Mouse (Mus musculus): Measurements from ENCODE around the gene Gdf1. TPM values are rescaled to one million over a fixed set of nuclear protein-coding genes. Genes with fewer than 3 reads are reported as not detected.

Gene Gdf1
- polyA plus RNA-seq (2015; fragmentation: Nextera tagmentation; extraction: Ambion mirVana): 2.9 and 4.1 TPM in 2 replicates

DNA sequence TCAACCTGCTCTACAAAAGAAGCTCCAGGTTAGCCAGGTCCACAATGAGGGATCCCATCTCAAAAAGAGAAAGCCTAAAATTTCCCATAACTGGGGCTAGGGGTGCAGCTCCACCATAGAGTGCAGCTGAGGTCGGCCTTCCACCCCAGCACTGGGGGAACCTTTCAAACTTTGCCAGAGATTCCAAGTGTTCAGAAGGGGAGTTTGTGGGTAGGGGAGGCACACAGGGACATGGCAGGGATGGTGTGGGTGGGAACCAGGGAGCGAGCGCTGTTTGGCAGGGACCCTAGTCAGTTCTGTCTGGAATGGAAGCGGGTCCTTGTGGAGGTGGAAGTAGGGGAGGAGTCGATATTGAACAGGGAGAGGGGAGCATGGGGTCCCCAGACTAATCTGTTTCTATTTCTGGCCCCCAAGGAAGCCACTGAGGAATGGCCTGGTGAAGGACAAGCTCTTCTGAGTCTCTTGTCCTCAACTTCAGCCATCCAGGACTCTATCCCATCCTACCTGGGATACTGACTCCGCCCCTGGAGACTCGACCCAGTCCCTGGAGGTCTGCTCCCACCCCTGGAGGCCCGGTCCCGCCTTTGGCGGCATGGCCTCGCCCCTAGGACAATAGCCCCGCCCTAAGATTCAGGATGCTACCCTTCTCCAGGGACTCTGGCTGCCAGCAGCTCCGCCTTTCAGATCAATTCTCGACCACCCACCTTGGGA, at the start of gene Gdf1:
Gdf1 (plus strand) TSS at position 694 of the 711 bp plus-strand sequence.
- WGBS: 30% methylated on average over 14 of the region's 14 CpGs
- H3K9me3 ChIP-seq: no peaks in the 10 kb centered on the region
- peak within 1 kb of the TSS; percentile 11 for H3K4me3 ChIP-seq
- no peak for ATAC-seq (ENCODE audit: insufficient number of reproducible peaks, low FRiP score, low TSS enrichment, low read depth)
- peaks cover 33% of the 10 kb centered on the region for H3K4me1 ChIP-seq
- H3K4me2 ChIP-seq: peak within 1 kb of the TSS; percentile 36
- peaks cover 51% of the 10 kb centered on the region for H3K36me3 ChIP-seq
- no peak within 1 kb of the TSS for H3K27ac ChIP-seq
- H3K27me3 ChIP-seq: 0 out of 2 replicates have a peak, but pooled peaks cover 10% of the 10 kb centered on the region
- no peak within 1 kb of the TSS for H3K9ac ChIP-seq

DNA sequence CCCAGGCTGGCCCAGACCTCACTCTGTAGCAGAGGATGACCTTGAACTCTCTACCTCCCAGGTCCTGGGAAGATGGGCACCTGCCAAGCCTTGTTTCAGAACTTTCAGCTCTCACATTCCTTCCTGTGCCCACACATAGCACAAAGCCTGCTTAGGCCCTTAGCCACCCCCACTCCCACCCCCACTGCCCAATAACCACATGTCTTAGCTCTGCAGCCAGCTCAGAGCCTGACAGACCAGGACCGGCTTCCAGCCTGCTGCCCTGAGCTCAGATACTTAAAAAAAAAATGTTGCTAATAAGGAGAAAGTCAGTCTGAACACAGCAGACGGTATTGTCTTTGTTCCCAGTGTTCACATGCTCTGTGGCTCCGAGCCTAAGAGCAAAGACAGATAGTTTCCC, 48.6 kb upstream of the Gdf1 start:
- no peak overlapping the region for H3K4me2 ChIP-seq
- H3K27me3 ChIP-seq: no peaks in the 10 kb centered on the region
- H3K4me3 ChIP-seq: no peak overlapping the region
- WGBS: 50% methylated on average over 3 of the region's 3 CpGs
- peaks cover 15% of the 10 kb centered on the region for H3K36me3 ChIP-seq
- ATAC-seq (ENCODE audit: insufficient number of reproducible peaks, low FRiP score, low TSS enrichment, low read depth): no peak
- no peaks in the 10 kb centered on the region for H3K9me3 ChIP-seq
- no peak overlapping the region for H3K9ac ChIP-seq
- no peak overlapping the region for H3K27ac ChIP-seq
- H3K4me1 ChIP-seq: peaks cover 22% of the 10 kb centered on the region

DNA sequence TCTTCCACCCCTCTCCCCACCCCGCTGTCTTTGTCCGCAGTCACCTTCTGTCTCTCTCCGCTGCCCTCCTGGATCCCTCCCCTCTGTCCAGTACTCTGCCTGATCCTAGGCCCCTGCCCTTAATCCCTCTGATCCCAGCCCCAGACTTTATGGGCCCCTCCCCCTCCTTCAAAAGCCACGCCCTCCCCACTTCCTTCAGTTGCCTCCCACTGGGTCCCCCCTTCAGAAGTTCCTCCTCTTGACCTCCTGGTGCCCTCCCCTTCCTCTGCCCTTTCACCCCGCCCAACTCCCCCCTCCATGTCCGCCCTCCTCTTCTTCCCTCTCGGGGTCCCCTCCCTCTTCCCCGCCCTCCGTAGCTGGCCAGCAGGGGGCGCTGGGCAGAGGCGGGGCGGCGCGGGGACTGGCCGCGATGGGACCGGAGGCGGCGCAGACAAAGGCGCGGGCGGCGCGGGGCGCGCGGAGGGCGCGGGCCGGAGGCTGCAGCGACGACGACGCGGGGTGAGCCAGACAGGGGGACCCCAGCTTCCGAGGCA, 46.9 kb upstream of the Gdf1 start, which contains the start of gene Homer3:
Homer3 (plus strand) TSS at position 225 of the 533 bp plus-strand sequence.
- Histone ChIP-seq H3K27ac (peak within 1 kb of the TSS; percentile 87), H3K4me1 (peaks cover 22% of the 10 kb centered on the region), H3K4me2 (peak within 1 kb of the TSS; percentile 79), H3K27me3 (no peaks in the 10 kb centered on the region), H3K36me3 (peaks cover 32% of the 10 kb centered on the region), H3K9me3 (no peaks in the 10 kb centered on the region), H3K9ac (peak within 1 kb of the TSS; percentile 87), H3K4me3 (peak within 1 kb of the TSS; percentile 86)
- 3% methylated on average over 27 of the region's 36 CpGs for WGBS
- ATAC-seq (ENCODE audit: insufficient number of reproducible peaks, low FRiP score, low TSS enrichment, low read depth): peak; percentile 83

DNA sequence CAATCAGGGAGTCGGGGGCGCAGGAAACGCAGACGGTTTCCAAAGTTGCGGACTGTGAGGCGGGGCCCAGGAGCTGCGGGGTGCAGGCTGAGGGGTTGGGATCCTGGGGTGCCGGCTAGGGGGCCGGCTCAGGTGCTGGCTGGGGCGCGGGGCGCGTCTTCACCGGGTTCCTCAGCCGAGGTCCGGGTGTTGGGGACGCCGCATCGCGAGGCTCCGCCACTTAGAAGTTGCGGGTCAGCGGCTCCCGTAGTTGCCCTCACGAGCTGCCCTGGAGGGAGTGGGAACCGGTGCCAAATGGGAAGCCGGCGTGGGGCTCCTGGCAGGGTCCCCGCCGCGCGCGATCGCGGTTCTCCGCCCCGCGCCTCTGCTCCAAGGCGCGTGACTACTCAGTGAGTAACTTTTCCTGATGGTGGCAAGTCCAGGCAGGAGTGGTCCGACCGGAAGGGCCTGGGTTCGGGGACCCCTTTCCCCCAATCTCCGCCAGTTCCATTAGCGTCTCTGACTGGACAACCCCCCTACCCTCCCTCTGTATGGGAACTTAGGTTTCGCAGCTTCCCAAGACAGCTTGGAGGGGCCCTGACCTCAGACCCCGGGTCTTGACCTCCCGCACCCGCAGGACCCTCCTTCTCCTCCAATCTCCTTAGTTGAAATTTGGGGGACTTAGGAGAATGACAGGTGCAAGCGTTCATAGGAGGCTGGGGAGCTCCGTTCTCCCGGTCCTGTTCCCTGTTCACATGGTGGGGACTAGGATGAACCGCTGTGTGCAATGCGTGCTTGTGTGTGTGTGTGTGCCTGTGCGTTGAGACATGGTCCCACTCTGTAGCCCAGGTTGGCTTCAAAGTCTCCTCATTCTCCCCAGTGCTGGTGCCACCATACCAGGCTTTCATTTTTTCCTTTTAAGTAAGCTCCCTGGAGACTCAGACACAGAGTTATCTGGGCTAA, 46.2 kb upstream of the Gdf1 start:
- peak; percentile 49 for ATAC-seq (ENCODE audit: insufficient number of reproducible peaks, low FRiP score, low TSS enrichment, low read depth)
- WGBS: 1% methylated on average over 55 of the region's 55 CpGs

DNA sequence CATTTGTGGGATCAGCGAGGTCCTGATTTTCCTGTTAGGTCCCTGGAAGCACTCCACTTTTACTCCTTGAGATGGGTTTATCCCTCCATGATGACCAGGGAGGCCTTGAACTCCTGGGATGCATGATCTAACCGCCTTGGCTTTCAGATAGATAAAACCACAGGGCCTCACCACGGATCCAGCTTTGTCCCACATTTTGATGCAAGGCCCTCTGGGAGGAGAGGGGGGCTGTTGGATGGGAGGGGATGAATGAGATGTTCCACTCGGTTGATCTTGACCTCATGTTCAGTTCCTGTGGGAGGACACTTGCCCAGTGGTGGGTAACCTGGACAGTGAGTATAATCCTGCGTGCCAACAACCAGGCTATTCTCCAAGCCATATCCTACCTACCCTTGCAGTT, 45.2 kb upstream of the Gdf1 start:
- 82% methylated on average over 5 of the region's 5 CpGs for WGBS
- Histone ChIP-seq H3K4me2 (no peak overlapping the region), H3K4me1 (peaks cover 18% of the 10 kb centered on the region), H3K27ac (no peak overlapping the region), H3K27me3 (no peaks in the 10 kb centered on the region), H3K9ac (no peak overlapping the region), H3K4me3 (no peak overlapping the region), H3K9me3 (no peaks in the 10 kb centered on the region), H3K36me3 (peaks cover 46% of the 10 kb centered on the region)
- no peak for ATAC-seq (ENCODE audit: insufficient number of reproducible peaks, low FRiP score, low TSS enrichment, low read depth)

More for the DNA sequence above, 46.2 kb upstream of the Gdf1 start:
- H3K9ac ChIP-seq: peak overlapping the region; percentile 87
- peaks cover 37% of the 10 kb centered on the region for H3K36me3 ChIP-seq
- peaks cover 18% of the 10 kb centered on the region for H3K4me1 ChIP-seq
- peak overlapping the region; percentile 87 for H3K27ac ChIP-seq
- no peaks in the 10 kb centered on the region for H3K9me3 ChIP-seq
- H3K27me3 ChIP-seq: no peaks in the 10 kb centered on the region
- H3K4me3 ChIP-seq: peak overlapping the region; percentile 86
- peak overlapping the region; percentile 79 for H3K4me2 ChIP-seq

DNA sequence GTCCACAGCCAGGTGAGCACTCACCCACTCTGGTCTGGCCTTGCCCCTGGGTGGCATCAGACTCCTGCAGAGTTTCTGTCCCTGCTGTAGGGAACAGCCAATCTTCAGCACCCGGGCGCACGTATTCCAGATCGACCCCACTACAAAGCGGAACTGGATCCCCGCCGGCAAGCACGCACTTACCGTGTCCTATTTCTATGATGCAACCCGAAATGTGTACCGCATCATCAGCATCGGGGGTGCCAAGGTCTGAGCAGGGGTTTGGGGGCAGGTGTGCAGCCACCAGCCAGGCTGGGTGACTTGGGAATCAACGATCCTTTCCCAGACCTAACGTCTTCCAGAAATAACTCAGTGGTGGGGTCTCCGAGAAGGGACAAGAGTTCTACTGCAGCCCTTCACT, 44.3 kb upstream of the Gdf1 start:
- no peak for ATAC-seq (ENCODE audit: insufficient number of reproducible peaks, low FRiP score, low TSS enrichment, low read depth)
- WGBS: 97% methylated on average over 15 of the region's 15 CpGs
- H3K27me3 ChIP-seq: no peaks in the 10 kb centered on the region
- H3K4me2 ChIP-seq: no peak overlapping the region
- no peak overlapping the region for H3K9ac ChIP-seq
- no peak overlapping the region for H3K4me3 ChIP-seq
- H3K36me3 ChIP-seq: peaks cover 54% of the 10 kb centered on the region
- H3K9me3 ChIP-seq: no peaks in the 10 kb centered on the region
- no peak overlapping the region for H3K27ac ChIP-seq
- peaks cover 18% of the 10 kb centered on the region for H3K4me1 ChIP-seq

DNA sequence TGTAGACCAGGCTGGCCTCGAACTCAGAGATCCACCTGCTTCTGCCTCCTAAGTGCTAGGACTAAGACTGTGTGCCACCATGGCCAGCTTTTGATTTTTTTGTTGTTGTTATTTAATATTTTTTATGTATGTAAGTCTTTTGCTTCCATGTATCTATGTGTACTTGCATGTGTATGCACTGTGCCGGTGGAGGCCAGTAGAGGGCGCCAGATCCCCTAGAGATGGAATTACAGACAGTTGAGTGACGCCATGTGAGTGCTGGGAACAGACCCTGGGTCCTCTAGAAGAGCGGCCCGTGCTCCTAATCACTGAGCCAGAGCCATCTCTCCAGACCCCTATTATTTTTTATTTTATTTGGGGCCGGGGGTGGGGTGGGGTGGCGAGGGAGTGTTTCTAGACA, 42.9 kb upstream of the Gdf1 start:
- WGBS: 88% methylated on average over 8 of the region's 8 CpGs
- ATAC-seq (ENCODE audit: insufficient number of reproducible peaks, low FRiP score, low TSS enrichment, low read depth): no peak
- Histone ChIP-seq H3K4me1 (peaks cover 18% of the 10 kb centered on the region), H3K9me3 (no peaks in the 10 kb centered on the region), H3K4me3 (no peak overlapping the region), H3K9ac (no peak overlapping the region), H3K4me2 (no peak overlapping the region), H3K27ac (no peak overlapping the region), H3K27me3 (no peaks in the 10 kb centered on the region), H3K36me3 (peaks cover 69% of the 10 kb centered on the region)

DNA sequence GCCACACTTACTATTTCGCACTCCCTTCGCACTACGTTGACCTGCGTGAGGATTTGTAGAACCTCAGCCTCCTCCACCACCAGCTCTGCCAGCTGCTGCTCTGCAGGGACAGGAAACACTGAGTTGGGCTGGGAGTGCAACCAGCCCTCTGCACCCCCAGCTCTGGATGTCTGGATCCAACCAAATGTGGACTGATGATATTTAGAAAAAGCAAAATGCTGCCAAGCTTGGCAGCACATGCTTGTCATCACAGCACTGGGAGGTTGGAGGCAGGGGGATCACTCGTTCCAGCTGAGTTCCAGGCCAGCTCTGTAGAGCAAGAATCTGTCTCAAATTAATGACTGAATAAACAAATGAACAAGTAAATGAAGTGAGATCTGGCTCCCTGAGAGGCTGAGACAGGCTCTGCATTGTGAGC, 35.6 kb upstream of the Gdf1 start:
- peaks cover 6% of the 10 kb centered on the region; the same call in 1 of the 2 replicates for H3K4me1 ChIP-seq
- H3K36me3 ChIP-seq: peaks cover 95% of the 10 kb centered on the region
- ATAC-seq (ENCODE audit: insufficient number of reproducible peaks, low FRiP score, low TSS enrichment, low read depth): 0 out of 2 replicates have a peak, but pooled peaks have one; percentile 11
- H3K9me3 ChIP-seq: no peaks in the 10 kb centered on the region
- H3K4me2 ChIP-seq: no peak overlapping the region
- H3K9ac ChIP-seq: no peak overlapping the region
- no peak overlapping the region for H3K4me3 ChIP-seq
- peak overlapping the region; percentile 59 for H3K27ac ChIP-seq
- 51% methylated on average over 5 of the region's 5 CpGs for WGBS
- no peaks in the 10 kb centered on the region for H3K27me3 ChIP-seq

DNA sequence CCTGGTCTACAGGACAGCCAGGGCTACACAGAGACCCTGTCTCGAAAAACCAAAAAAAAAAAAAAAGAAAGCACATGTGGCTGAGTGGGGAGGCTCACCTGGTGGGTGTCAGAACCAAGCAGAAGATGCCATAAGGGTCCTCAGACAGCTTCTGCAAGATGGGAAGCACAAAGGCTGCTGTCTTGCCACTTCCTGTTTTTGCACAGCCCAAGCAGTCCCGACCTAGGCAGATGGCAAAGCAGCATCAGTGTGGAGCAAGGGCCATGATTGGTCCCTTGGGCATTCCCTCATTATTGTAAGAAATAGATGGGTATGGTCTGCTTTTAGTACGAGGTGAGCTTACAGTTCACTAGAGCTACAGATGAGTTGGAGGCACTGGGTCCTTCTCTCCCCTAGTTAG, 28.7 kb upstream of the Gdf1 start:
- Histone ChIP-seq H3K9me3 (no peaks in the 10 kb centered on the region), H3K4me2 (no peak overlapping the region), H3K4me3 (peak overlapping the region; percentile 93; the same call in 1 of the 2 replicates), H3K36me3 (peaks cover 60% of the 10 kb centered on the region), H3K27ac (no peak overlapping the region), H3K9ac (no peak overlapping the region), H3K27me3 (no peaks in the 10 kb centered on the region), H3K4me1 (peaks cover 31% of the 10 kb centered on the region)
- ATAC-seq (ENCODE audit: insufficient number of reproducible peaks, low FRiP score, low TSS enrichment, low read depth): no peak
- 83% methylated on average over 3 of the region's 3 CpGs for WGBS

DNA sequence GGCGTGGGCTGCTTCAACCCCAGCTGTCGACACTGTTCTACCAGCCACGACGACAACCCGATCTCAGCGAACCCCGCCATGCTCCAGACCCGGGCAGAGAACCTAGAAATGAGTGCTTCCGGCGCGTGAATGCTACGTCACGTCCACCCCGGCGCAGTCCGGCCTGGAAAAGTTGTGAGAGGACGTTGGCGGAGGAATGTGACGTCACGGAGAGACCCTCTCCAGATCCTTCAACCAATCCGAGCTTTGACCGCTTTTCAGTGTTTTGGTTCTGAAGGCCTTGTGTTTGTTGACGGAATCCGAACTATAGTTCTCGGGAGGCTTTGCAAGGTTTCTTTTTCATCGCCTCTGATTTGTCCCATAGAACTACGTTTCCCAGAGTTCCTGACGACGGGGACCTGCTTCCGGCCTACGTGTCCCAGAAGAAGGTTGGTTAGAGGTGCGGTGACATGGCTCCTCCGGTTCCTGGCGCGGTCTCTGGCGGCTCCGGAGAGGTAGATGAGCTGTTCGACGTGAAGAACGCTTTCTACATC, 27.2 kb upstream of the Gdf1 start, which contains the start of the genes Ddx49 and Cope:
Ddx49 (minus strand) TSS at position 132 of the 533 bp plus-strand sequence.
Cope (plus strand) TSS at position 161 of the 533 bp plus-strand sequence.
- peak within 1 kb of the TSS; percentile 84 for H3K27ac ChIP-seq
- peak; percentile 88 for ATAC-seq (ENCODE audit: insufficient number of reproducible peaks, low FRiP score, low TSS enrichment, low read depth)
- H3K36me3 ChIP-seq: peaks cover 57% of the 10 kb centered on the region
- H3K4me2 ChIP-seq: peak within 1 kb of the TSS; percentile 76
- peak within 1 kb of the TSS; percentile 78 for H3K9ac ChIP-seq
- H3K4me3 ChIP-seq: peak within 1 kb of the TSS; percentile 93
- no peaks in the 10 kb centered on the region for H3K9me3 ChIP-seq
- under 1% methylated on average over 40 of the region's 40 CpGs for WGBS
- no peaks in the 10 kb centered on the region for H3K27me3 ChIP-seq
- H3K4me1 ChIP-seq: peaks cover 31% of the 10 kb centered on the region

DNA sequence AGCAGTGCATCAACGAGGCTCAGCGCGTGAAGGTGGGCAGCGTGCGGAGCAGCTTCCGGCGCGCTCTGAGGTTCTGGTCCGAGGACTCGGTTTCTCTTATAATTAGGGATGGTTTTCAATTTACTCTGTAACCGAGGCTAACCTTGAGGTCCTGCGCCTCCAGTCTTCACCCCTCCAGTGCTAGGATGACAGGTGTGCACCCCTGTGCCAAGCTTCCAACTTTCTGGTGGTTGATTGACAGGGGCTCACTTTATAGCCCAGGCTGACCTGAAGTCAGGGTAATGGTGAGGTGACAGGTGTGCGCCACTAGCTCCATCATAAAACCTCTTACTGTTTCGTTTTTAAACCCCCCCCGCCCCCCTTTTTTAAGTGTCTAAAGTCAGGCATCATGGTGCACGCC, 26.7 kb upstream of the Gdf1 start:
- Histone ChIP-seq H3K27me3 (no peaks in the 10 kb centered on the region), H3K9me3 (no peaks in the 10 kb centered on the region), H3K4me2 (peak overlapping the region; percentile 76), H3K36me3 (peaks cover 57% of the 10 kb centered on the region), H3K4me1 (peaks cover 31% of the 10 kb centered on the region), H3K4me3 (peak overlapping the region; percentile 93), H3K27ac (peak overlapping the region; percentile 84), H3K9ac (peak overlapping the region; percentile 78)
- ATAC-seq (ENCODE audit: insufficient number of reproducible peaks, low FRiP score, low TSS enrichment, low read depth): no peak
- 3% methylated on average over 16 of the region's 16 CpGs for WGBS

Measured in limb, embryonic 15.5 days (tissue).